Mouse (Mus musculus) kidney, embryonic 15.5 days (tissue): ENCODE data around the gene 2310046K23Rik. TPM values are rescaled to one million over a fixed set of nuclear protein-coding genes. Genes with fewer than 3 reads are reported as not detected.

Experiments used
- ATAC-seq: fragments of 200-750 bp; cut with Nextera tagmentation; replicated peaks from 2 replicates; pipeline ENCODE4 v1.8.0; 2017; ENCODE audit warnings: moderate TSS enrichment; ENCODE audit not compliant: low FRiP score
- H3K27ac ChIP-seq: fragments of 300-500 bp; sonication (generic); 2 replicates; pipeline ENCODE4 v1.5.1; 2015; ENCODE audit warnings: mild to moderate bottlenecking, inconsistent platforms
- H3K27me3 ChIP-seq: fragments of 300-500 bp; sonication (generic); 2 replicates; pipeline ENCODE4 v1.6.1; 2015; ENCODE audit warnings: inconsistent platforms
- H3K36me3 ChIP-seq: fragments of 300-500 bp; sonication (generic); 2 replicates; pipeline ENCODE4 v1.6.1; 2015; ENCODE audit warnings: inconsistent platforms
- H3K4me1 ChIP-seq: fragments of 300-500 bp; sonication (generic); 2 replicates; pipeline ENCODE4 v1.6.1; 2015; ENCODE audit warnings: inconsistent platforms
- H3K4me2 ChIP-seq: fragments of 300-500 bp; sonication (generic); 2 replicates; pipeline ENCODE4 v1.6.1; 2015; ENCODE audit warnings: moderate library complexity, mild to moderate bottlenecking, inconsistent platforms
- H3K4me3 ChIP-seq: fragments of 300-500 bp; sonication (generic); replicated peaks from 2 replicates; pipeline ENCODE4 v1.5.1; 2015; ENCODE audit warnings: mild to moderate bottlenecking, inconsistent platforms
- H3K9ac ChIP-seq: fragments of 300-500 bp; sonication (generic); 2 replicates; pipeline ENCODE4 v1.6.1; 2015; ENCODE audit warnings: mild to moderate bottlenecking, inconsistent platforms
- H3K9me3 ChIP-seq: fragments of 300-500 bp; sonication (generic); replicated peaks from 2 replicates; pipeline ENCODE4 v1.6.1; 2016; ENCODE audit warnings: inconsistent platforms
- WGBS: fragments of 180-500 bp; shearing (Covaris S2); methylation state at CpG from one replicate; pipeline ENCODE4 v1.1.7; 2015; ENCODE audit warnings: mixed read lengths; 5-methylcytosine and 5-hydroxymethylcytosine counted together
- polyA plus RNA-seq: library from polyadenylated mRNA; unstranded; fragments of >200 nt; fragmentation: Nextera tagmentation; extraction: Ambion mirVana; gene quantifications from 2 replicates; pipeline ENCODE4 v1.2.1, GENCODE M21; 2015

2310046K23Rik gene
- polyA plus RNA-seq = not detected in 2 replicates

- WGBS = 79% methylated on average over 3 of the region's 3 CpGs
- ATAC-seq = no peak
- H3K4me3 ChIP-seq = no peak within 1 kb of the TSS
Observed at GRCm38 (mm10) chr3:92534411-92534810, at the start of gene 2310046K23Rik. TSS of gene 2310046K23Rik (minus strand) at chr3:92534511.

GRCm38 (mm10) chr3:92583164-92583826, 49.0 kb upstream of the 2310046K23Rik start:
- no peaks in the 10 kb centered on the region for H3K36me3 ChIP-seq

More at GRCm38 (mm10) chr3:92534411-92534810, at the start of gene 2310046K23Rik:
- Histone ChIP-seq H3K9me3 (no peaks in the 10 kb centered on the region), H3K27ac (no peak within 1 kb of the TSS), H3K4me1 (no peaks in the 10 kb centered on the region), H3K36me3 (no peaks in the 10 kb centered on the region), H3K4me2 (no peak within 1 kb of the TSS), H3K9ac (no peak within 1 kb of the TSS), H3K27me3 (no peaks in the 10 kb centered on the region)

GRCm38 (mm10) chr3:92579508-92579907, 45.2 kb upstream of the 2310046K23Rik start:
- H3K9ac ChIP-seq = no peak overlapping the region
- no peak for ATAC-seq
- 72% methylated on average over 1 of the region's 1 CpGs for WGBS
- no peak overlapping the region for H3K4me2 ChIP-seq
- H3K9me3 ChIP-seq = no peaks in the 10 kb centered on the region
- H3K4me1 ChIP-seq = no peaks in the 10 kb centered on the region
- H3K27ac ChIP-seq = no peak overlapping the region
- H3K4me3 ChIP-seq = no peak overlapping the region
- H3K27me3 ChIP-seq = no peaks in the 10 kb centered on the region
- H3K36me3 ChIP-seq = no peaks in the 10 kb centered on the region

More at GRCm38 (mm10) chr3:92583164-92583826, 49.0 kb upstream of the 2310046K23Rik start:
- no peak overlapping the region for H3K4me3 ChIP-seq
- no peak overlapping the region for H3K27ac ChIP-seq
- no peaks in the 10 kb centered on the region for H3K4me1 ChIP-seq
- no peaks in the 10 kb centered on the region for H3K9me3 ChIP-seq
- ATAC-seq = no peak
- H3K4me2 ChIP-seq = no peak overlapping the region
- WGBS = 52% methylated on average over 3 of the region's 3 CpGs
- no peak overlapping the region for H3K9ac ChIP-seq
- H3K27me3 ChIP-seq = no peaks in the 10 kb centered on the region

DNA sequence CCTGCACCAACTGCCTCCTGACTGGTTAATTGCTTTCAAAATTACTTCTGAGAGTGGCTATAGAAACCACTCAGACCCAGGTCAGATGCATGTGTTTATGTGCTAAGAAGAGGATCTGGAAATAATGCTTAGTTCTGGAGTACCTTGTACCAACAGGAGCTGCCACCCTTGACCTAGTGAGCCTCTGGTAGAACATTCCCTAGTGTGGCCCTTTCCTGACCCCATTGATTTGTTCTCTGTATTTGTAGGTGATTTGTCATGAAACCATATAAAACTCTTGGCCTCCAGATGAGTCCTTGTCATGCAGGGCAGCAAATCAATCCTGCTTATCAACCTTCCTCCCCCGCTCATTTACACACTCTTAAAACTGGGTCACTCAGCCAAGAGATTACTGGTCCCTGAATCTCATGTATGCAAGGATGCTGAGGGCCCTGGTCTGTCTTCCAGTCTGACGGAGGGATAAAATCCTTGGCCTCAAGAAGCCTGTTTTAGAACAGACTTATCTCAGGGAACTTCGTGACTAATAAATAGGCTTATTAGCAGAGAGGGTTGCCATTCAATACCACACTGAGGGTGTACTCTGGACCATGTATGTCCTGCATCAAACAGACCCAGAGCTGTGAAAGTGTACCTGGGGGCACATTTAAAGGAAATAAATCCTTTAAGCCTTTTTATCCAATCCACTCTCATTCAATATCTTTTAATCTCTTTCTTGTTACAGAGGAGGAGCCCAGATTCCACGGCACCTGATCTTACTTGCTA, 44.5 kb upstream of the 2310046K23Rik start:
- H3K4me1 ChIP-seq = no peaks in the 10 kb centered on the region
- ATAC-seq = no peak
- no peak overlapping the region for H3K4me3 ChIP-seq
- no peaks in the 10 kb centered on the region for H3K36me3 ChIP-seq
- H3K9ac ChIP-seq = no peak overlapping the region
- no peak overlapping the region for H3K4me2 ChIP-seq
- WGBS = 65% methylated on average over 4 of the region's 4 CpGs
- H3K9me3 ChIP-seq = no peaks in the 10 kb centered on the region
- no peak overlapping the region for H3K27ac ChIP-seq
- no peaks in the 10 kb centered on the region for H3K27me3 ChIP-seq

- 79% methylated on average over 1 of the region's 1 CpGs for WGBS
- ATAC-seq = no peak
Observed at GRCm38 (mm10) chr3:92573449-92574041, 39.2 kb upstream of the 2310046K23Rik start, which contains the start of gene Ivl. TSS of gene Ivl (minus strand) at chr3:92573735.

GRCm38 (mm10) chr3:92572514-92573155, 38.3 kb upstream of the 2310046K23Rik start:
- ATAC-seq = peak; percentile 77
- WGBS = 23% methylated on average over 2 of the region's 2 CpGs
- H3K36me3 ChIP-seq = no peaks in the 10 kb centered on the region
- H3K4me2 ChIP-seq = no peak overlapping the region
- H3K27ac ChIP-seq = 0 out of 2 replicates have a peak overlapping the region, but pooled peaks have one; percentile 3
- peaks cover 16% of the 10 kb centered on the region for H3K4me1 ChIP-seq
- no peaks in the 10 kb centered on the region for H3K9me3 ChIP-seq
- no peak overlapping the region for H3K9ac ChIP-seq
- H3K4me3 ChIP-seq = no peak overlapping the region
- H3K27me3 ChIP-seq = no peaks in the 10 kb centered on the region

More at GRCm38 (mm10) chr3:92573449-92574041, 39.2 kb upstream of the 2310046K23Rik start, which contains the start of gene Ivl:
- Histone ChIP-seq H3K27me3 (no peaks in the 10 kb centered on the region), H3K27ac (0 out of 2 replicates have a peak within 1 kb of the TSS, but pooled peaks have one; percentile 3), H3K4me3 (no peak within 1 kb of the TSS), H3K9me3 (no peaks in the 10 kb centered on the region), H3K4me1 (peaks cover 16% of the 10 kb centered on the region), H3K9ac (no peak within 1 kb of the TSS), H3K36me3 (no peaks in the 10 kb centered on the region), H3K4me2 (no peak within 1 kb of the TSS)

- H3K36me3 ChIP-seq = no peaks in the 10 kb centered on the region
- no peak overlapping the region for H3K9ac ChIP-seq
- H3K27ac ChIP-seq = no peak overlapping the region
- no peak overlapping the region for H3K4me3 ChIP-seq
- H3K27me3 ChIP-seq = no peaks in the 10 kb centered on the region
- no peaks in the 10 kb centered on the region for H3K9me3 ChIP-seq
- H3K4me2 ChIP-seq = no peak overlapping the region
- ATAC-seq = no peak
- WGBS = 93% methylated on average over 2 of the region's 2 CpGs
- peaks cover 16% of the 10 kb centered on the region for H3K4me1 ChIP-seq
Observed at GRCm38 (mm10) chr3:92568752-92569151, 34.4 kb upstream of the 2310046K23Rik start.

- H3K9me3 ChIP-seq = no peaks in the 10 kb centered on the region
- H3K4me1 ChIP-seq = no peaks in the 10 kb centered on the region
- H3K4me3 ChIP-seq = no peak overlapping the region
- no peaks in the 10 kb centered on the region for H3K36me3 ChIP-seq
- no peak overlapping the region for H3K4me2 ChIP-seq
- no peaks in the 10 kb centered on the region for H3K27me3 ChIP-seq
- no peak overlapping the region for H3K27ac ChIP-seq
- no peak overlapping the region for H3K9ac ChIP-seq
- ATAC-seq = no peak
Observed at GRCm38 (mm10) chr3:92565418-92565817, 31.1 kb upstream of the 2310046K23Rik start.

GRCm38 (mm10) chr3:92512325-92512724, 22.0 kb downstream of the 2310046K23Rik start:
- H3K36me3 ChIP-seq = no peaks in the 10 kb centered on the region
- no peaks in the 10 kb centered on the region for H3K9me3 ChIP-seq
- H3K4me3 ChIP-seq = no peak overlapping the region
- H3K4me1 ChIP-seq = no peaks in the 10 kb centered on the region
- H3K27ac ChIP-seq = no peak overlapping the region
- H3K9ac ChIP-seq = no peak overlapping the region
- no peaks in the 10 kb centered on the region for H3K27me3 ChIP-seq
- H3K4me2 ChIP-seq = no peak overlapping the region
- ATAC-seq = no peak

DNA sequence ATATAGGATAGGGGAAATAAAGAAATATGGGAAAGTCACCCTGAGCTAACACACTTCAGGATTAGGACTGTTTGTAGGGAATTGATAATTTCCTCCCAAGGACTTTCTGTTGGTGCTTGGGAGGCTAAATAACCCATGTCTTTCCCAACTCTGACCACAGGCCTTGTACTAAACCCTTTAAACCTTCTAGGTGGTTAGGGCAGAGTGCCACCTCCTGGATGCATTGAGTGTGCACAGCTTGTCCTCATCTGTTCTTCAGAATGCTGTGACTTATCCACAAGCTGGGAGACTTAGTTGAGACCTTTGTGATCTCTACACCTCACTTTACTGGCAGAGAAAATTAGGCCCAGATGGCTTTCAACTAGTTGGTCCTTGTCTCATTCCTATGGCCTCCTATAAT, 23.5 kb downstream of the 2310046K23Rik start:
- H3K4me2 ChIP-seq = no peak overlapping the region
- H3K27ac ChIP-seq = no peak overlapping the region
- H3K4me3 ChIP-seq = no peak overlapping the region
- H3K27me3 ChIP-seq = no peaks in the 10 kb centered on the region
- H3K36me3 ChIP-seq = no peaks in the 10 kb centered on the region
- no peak; the same call in 1 of the 2 replicates for ATAC-seq
- no peak overlapping the region for H3K9ac ChIP-seq
- H3K4me1 ChIP-seq = no peaks in the 10 kb centered on the region
- no peaks in the 10 kb centered on the region for H3K9me3 ChIP-seq

GRCm38 (mm10) chr3:92508185-92508584, 26.1 kb downstream of the 2310046K23Rik start:
- Histone ChIP-seq H3K27me3 (no peaks in the 10 kb centered on the region), H3K9ac (no peak overlapping the region), H3K27ac (no peak overlapping the region), H3K9me3 (no peaks in the 10 kb centered on the region), H3K4me2 (no peak overlapping the region), H3K4me3 (no peak overlapping the region), H3K36me3 (no peaks in the 10 kb centered on the region), H3K4me1 (no peaks in the 10 kb centered on the region)
- WGBS = 76% methylated on average over 1 of the region's 1 CpGs
- no peak for ATAC-seq

- no peaks in the 10 kb centered on the region for H3K27me3 ChIP-seq
- no peak for ATAC-seq
- no peaks in the 10 kb centered on the region for H3K36me3 ChIP-seq
- no peak overlapping the region for H3K4me2 ChIP-seq
- H3K4me1 ChIP-seq = no peaks in the 10 kb centered on the region
- H3K4me3 ChIP-seq = no peak overlapping the region
- no peak overlapping the region for H3K27ac ChIP-seq
- H3K9me3 ChIP-seq = no peaks in the 10 kb centered on the region
- H3K9ac ChIP-seq = no peak overlapping the region
Observed at GRCm38 (mm10) chr3:92503528-92503927, 30.8 kb downstream of the 2310046K23Rik start.
